Mouse (Mus musculus) CD4-positive, CD25-positive, alpha-beta regulatory T cell, adult 9 weeks (primary cell): ENCODE data around the gene Lrp2. TPM values are rescaled to one million over a fixed set of nuclear protein-coding genes. Genes with fewer than 3 reads are reported as not detected.

Source experiments
- polyA plus RNA-seq: library from polyadenylated mRNA; unstranded; fragments of 100-300 nt; shearing (Covaris generic); gene quantifications from one replicate; pipeline ENCODE4 v1.2.1, GENCODE M21; 2017

Lrp2 gene
- not detected for polyA plus RNA-seq

DNA sequence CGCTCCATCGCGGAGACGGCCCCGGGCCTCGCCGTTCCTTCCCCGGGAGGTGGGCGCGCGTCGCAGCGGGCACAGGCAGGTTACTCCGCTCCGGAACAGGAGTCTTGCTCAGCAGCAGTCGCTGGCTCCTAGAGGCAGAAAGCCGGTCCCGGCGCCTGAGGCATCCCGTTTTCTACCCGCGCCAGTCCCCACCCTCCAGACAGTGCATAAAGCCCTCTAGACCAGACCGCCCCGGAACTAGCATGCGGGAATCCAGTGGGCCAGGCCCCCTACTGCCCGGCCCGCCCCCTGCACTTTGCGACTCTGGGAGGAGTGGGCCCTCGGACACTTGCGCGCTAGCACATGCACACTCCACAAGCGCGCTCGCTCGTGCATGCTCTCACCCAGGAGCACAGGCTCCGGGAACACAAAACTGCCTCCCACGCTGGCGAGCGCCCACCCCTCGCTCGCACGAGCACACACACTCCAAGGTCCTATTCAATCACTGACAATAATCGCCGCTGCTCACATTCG is at the start of gene Lrp2:
TSS of gene Lrp2 (minus strand) at position 180 of the 513 bp plus-strand sequence.

DNA sequence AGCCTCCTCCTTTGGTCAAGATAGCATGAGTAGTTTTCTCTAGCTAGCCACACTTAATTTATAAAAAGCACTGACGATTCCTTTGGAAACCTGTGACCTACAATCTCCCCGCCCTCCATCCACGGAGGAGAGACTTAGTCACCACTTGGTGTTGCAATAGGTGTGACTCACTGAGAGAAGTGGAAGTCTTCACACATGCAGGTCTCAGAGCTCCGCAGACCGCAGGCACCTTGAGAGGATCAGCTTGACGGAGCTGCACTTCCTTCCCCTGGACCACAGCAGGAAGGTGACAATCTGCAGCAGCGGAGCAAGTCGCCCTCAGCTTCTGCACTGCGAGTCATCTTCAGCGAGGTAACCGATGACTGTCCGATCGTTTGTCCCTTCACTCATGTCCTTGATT is 205.6 kb downstream of the Lrp2 start, which contains the start of gene Dhrs9:
TSS of gene Dhrs9 (plus strand) at position 165 of the 400 bp plus-strand sequence.

Other genes with a start within 250 kb of the Lrp2 start
- gene Abcb11, start 243.4 kb downstream of the Lrp2 start, polyA plus RNA-seq, result 0.47 TPM
- gene Dhrs9, start 205.6 kb downstream of the Lrp2 start, polyA plus RNA-seq, result not detected
- 0.73 TPM for gene Bbs5, start 61.1 kb upstream of the Lrp2 start, polyA plus RNA-seq
- gene Klhl41, start 84.1 kb upstream of the Lrp2 start, polyA plus RNA-seq, result not detected
- gene Fastkd1, start 127.5 kb upstream of the Lrp2 start, polyA plus RNA-seq, result 16.6 TPM
- 195 TPM for gene Ppig, start 136.5 kb upstream of the Lrp2 start, polyA plus RNA-seq
- gene Ccdc173, start 203.5 kb upstream of the Lrp2 start, polyA plus RNA-seq, result 4.0 TPM
- 33.3 TPM for gene Phospho2, start 203.6 kb upstream of the Lrp2 start, polyA plus RNA-seq
- gene Klhl23, start 235.9 kb upstream of the Lrp2 start, polyA plus RNA-seq, result 0.20 TPM